17 mouse cellular contexts compared by ENCODE assay signal in the genomic region with DNA sequence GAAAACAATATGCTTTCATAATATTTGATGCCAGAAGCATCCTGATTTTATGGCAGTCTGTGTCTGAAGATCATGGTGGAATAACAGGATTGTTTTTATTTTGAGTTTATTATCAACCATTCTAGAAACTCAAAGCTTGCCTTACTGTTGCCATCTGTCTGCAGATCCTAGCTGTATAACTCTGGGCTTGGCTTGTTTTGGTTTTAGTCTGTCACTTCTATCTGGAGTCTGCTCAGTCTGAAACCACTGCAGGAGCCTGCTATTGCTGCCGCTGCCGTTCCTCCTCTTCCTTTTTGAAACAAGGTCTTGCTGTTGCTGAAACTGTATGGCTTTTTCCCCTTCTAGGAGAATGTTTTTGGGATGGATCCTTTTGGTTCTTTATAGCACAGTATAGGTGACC. TPM values are rescaled to one million over a fixed set of nuclear protein-coding genes. Genes with fewer than 3 reads are reported as not detected.
DNase-seq lines count a peak whose midpoint lies in the region; ATAC-seq lines count a peak whose summit lies in the region.
"Had no signal": no experiment of that assay in that cellular context is flagged by ENCODE, and none has a peak within 500 bp of the region (broad histone marks: within the 10 kb centered on the region; RNA-seq: fewer than 3 reads in every experiment).

No protein-coding gene starts in this region.

- H3K9me3 ChIP-seq in hindbrain, embryonic 12.5 days (replicated peaks): no peaks in the 10 kb centered on the region
- no peaks in the 10 kb centered on the region for H3K9me3 ChIP-seq in hindbrain, embryonic 11.5 days (ENCODE audit: control insufficient read depth, low read length)
- H3K9me3 ChIP-seq in forebrain, embryonic 15.5 days: no peaks in the 10 kb centered on the region
- H3K9me3 ChIP-seq in midbrain, embryonic 13.5 days: no peaks in the 10 kb centered on the region
- H3K9me3 ChIP-seq: embryonic facial prominence, embryonic 13.5 days had no signal

- H3K27me3 ChIP-seq in hindbrain, embryonic 12.5 days: no peaks in the 10 kb centered on the region
- no peaks in the 10 kb centered on the region for H3K27me3 ChIP-seq in hindbrain, embryonic 11.5 days (ENCODE audit: control insufficient read depth, insufficient read depth, low read length)
- no peaks in the 10 kb centered on the region for H3K27me3 ChIP-seq in forebrain, embryonic 15.5 days
- no peaks in the 10 kb centered on the region for H3K27me3 ChIP-seq in midbrain, embryonic 13.5 days
- H3K27me3 ChIP-seq: embryonic facial prominence, embryonic 13.5 days had no signal

- peak overlapping the region; percentile 52 for H3K27ac ChIP-seq in hindbrain, embryonic 12.5 days
- no peak overlapping the region for H3K27ac ChIP-seq in hindbrain, embryonic 11.5 days (ENCODE audit: low read depth, low read length)
- peak overlapping the region; percentile 72 for H3K27ac ChIP-seq in forebrain, embryonic 15.5 days (replicated peaks)
- peak overlapping the region; percentile 68 for H3K27ac ChIP-seq in midbrain, embryonic 13.5 days
- H3K27ac ChIP-seq: embryonic facial prominence, embryonic 13.5 days; macrophage had no signal

- no peak for ATAC-seq in hindbrain, embryonic 12.5 days (ENCODE audit: low FRiP score)
- no peak for ATAC-seq in hindbrain, embryonic 11.5 days (ENCODE audit: low FRiP score)
- peak; percentile 69; the same call in 1 of the 2 replicates for ATAC-seq in forebrain, embryonic 15.5 days (replicated peaks)
- no peak for ATAC-seq in midbrain, embryonic 13.5 days
- no peak for ATAC-seq in megakaryocyte, adult 5-6 weeks (ENCODE audit: poor library complexity, severe bottlenecking)

- peaks cover 21% of the 10 kb centered on the region for H3K4me1 ChIP-seq in hindbrain, embryonic 12.5 days
- H3K4me1 ChIP-seq in hindbrain, embryonic 11.5 days (replicated peaks; ENCODE audit: control insufficient read depth, insufficient read depth, low read length): no peaks in the 10 kb centered on the region
- H3K4me1 ChIP-seq in forebrain, embryonic 15.5 days: peaks cover 49% of the 10 kb centered on the region
- H3K4me1 ChIP-seq in midbrain, embryonic 13.5 days (replicated peaks): peaks cover 50% of the 10 kb centered on the region

- H3K4me2 ChIP-seq in hindbrain, embryonic 12.5 days (replicated peaks): no peak overlapping the region
- H3K4me2 ChIP-seq in hindbrain, embryonic 11.5 days (replicated peaks; ENCODE audit: low read depth, low read length): no peak overlapping the region
- H3K4me2 ChIP-seq in forebrain, embryonic 15.5 days (replicated peaks): peak overlapping the region; percentile 18
- H3K4me2 ChIP-seq in midbrain, embryonic 13.5 days (replicated peaks): 0 out of 2 replicates have a peak overlapping the region, but pooled peaks have one; percentile 1
- H3K4me2 ChIP-seq: embryonic facial prominence, embryonic 13.5 days had no signal

- intact Hi-C loops in left cerebral cortex, postnatal 4 days (cut with DNase I): no loop called here

- no peak overlapping the region for H3K4me3 ChIP-seq in hindbrain, embryonic 12.5 days
- H3K4me3 ChIP-seq in hindbrain, embryonic 11.5 days (ENCODE audit: low read depth, low read length): no peak overlapping the region
- no peak overlapping the region for H3K4me3 ChIP-seq in forebrain, embryonic 15.5 days
- H3K4me3 ChIP-seq in midbrain, embryonic 13.5 days (replicated peaks): no peak overlapping the region
- H3K4me3 ChIP-seq: embryonic facial prominence, embryonic 13.5 days had no signal

- no peaks in the 10 kb centered on the region for H3K36me3 ChIP-seq in hindbrain, embryonic 12.5 days
- H3K36me3 ChIP-seq in hindbrain, embryonic 11.5 days (ENCODE audit: control insufficient read depth, insufficient read depth, low read length): no peaks in the 10 kb centered on the region
- H3K36me3 ChIP-seq in forebrain, embryonic 15.5 days: no peaks in the 10 kb centered on the region
- 0 out of 2 replicates have a peak, but pooled peaks cover 2% of the 10 kb centered on the region for H3K36me3 ChIP-seq in midbrain, embryonic 13.5 days

- WGBS in hindbrain, embryonic 12.5 days: 83% methylated on average over 2 of the region's 2 CpGs
- 84% methylated on average over 2 of the region's 2 CpGs for WGBS in hindbrain, embryonic 11.5 days
- 36% methylated on average over 2 of the region's 2 CpGs for whole genome bisulfite sequencing in forebrain, embryonic 15.5 days
- WGBS in midbrain, embryonic 13.5 days: 60% methylated on average over 2 of the region's 2 CpGs

- H3K9ac ChIP-seq in hindbrain, embryonic 12.5 days: no peak overlapping the region
- H3K9ac ChIP-seq in hindbrain, embryonic 11.5 days (ENCODE audit: low read depth, low read length): no peak overlapping the region
- no peak overlapping the region for H3K9ac ChIP-seq in forebrain, embryonic 15.5 days (replicated peaks)
- no peak overlapping the region for H3K9ac ChIP-seq in midbrain, embryonic 13.5 days (replicated peaks)
- H3K9ac ChIP-seq: embryonic facial prominence, embryonic 13.5 days had no signal

- DNase-seq in hindbrain, embryonic 11.5 days (ENCODE audit: low spot score): no peak
- DNase-seq in brain, adult 2 months (ENCODE audit: low read depth, low spot score): peak; percentile 71
- DNase-seq in left cerebral cortex, postnatal 4 days: no peak
- DNase-seq in adrenal gland, adult 18-20 months (ENCODE audit: low spot score in 2 of 2): no peak
- DNase-seq: adrenal gland, adult 2 months; B cell, adult 2 months; cerebellum, adult 8-10 months; gastrocnemius, postnatal 14 days; kidney, adult 18-20 months; kidney, postnatal 4 days; right cerebral cortex, postnatal 25 days had no signal

RNA-seq across cellular contexts. Expression of a gene that starts 52.8 kb away (rescaled TPM):
- polyA plus RNA-seq in hindbrain, embryonic 12.5 days (2016; fragmentation: Nextera tagmentation; extraction: Ambion mirVana): 27.1 and 27.5 TPM in 2 replicates
- 16.5 and 24.0 TPM in 2 replicates for polyA plus RNA-seq in hindbrain, embryonic 11.5 days (2014; fragmentation: Nextera tagmentation; extraction: Ambion mirVana)
- polyA plus RNA-seq in forebrain, embryonic 15.5 days (2015; fragmentation: Nextera tagmentation; extraction: Ambion mirVana): 29.5 and 31.5 TPM in 2 replicates
- 25.5 and 28.1 TPM in 2 replicates for polyA plus RNA-seq in midbrain, embryonic 13.5 days (2015; fragmentation: Nextera tagmentation; extraction: Ambion mirVana)
- total RNA-seq in megakaryocyte, adult 5-6 weeks (2015): 12.9 and 13.0 TPM in 2 replicates
- 6.1 and 6.5 TPM in 2 replicates for total RNA-seq in megakaryocyte, adult 5-6 weeks (2017)
- 10 to 100 TPM; 80.4 to 91.7 TPM for total RNA-seq in left cerebral cortex, postnatal 4 days (2021)
- total RNA-seq in adrenal gland, adult 18-20 months (2021): 10 to 100 TPM; 31.3 to 32.2 TPM

Comparison
In these comparisons a context has a peak if more than half of its experiments do, and no peak if none do; other contexts are left out.
1. H3K4me2 ChIP-seq: peak in forebrain, embryonic 15.5 days (single experiment) and midbrain, embryonic 13.5 days (single experiment); none in hindbrain, embryonic 12.5 days (single experiment) and hindbrain, embryonic 11.5 days (single experiment).